Mouse (Mus musculus): ENCODE results near the gene Pdf. TPM values are rescaled to one million over a fixed set of nuclear protein-coding genes. Genes with fewer than 3 reads are reported as not detected.

Pdf gene
- polyA plus RNA-seq, 1 experiment from 2014 or later: 45.6 TPM

- Histone ChIP-seq H3K4me1 (replicated peaks; ENCODE audit: control insufficient read depth, insufficient read depth, low read length) (no peaks in the 10 kb centered on the region), H3K27ac (ENCODE audit: low read depth, low read length) (no peak overlapping the region), H3K4me2 (replicated peaks; ENCODE audit: low read depth, low read length) (no peak overlapping the region), H3K9ac (ENCODE audit: low read depth, low read length) (no peak overlapping the region), H3K9me3 (ENCODE audit: control insufficient read depth, low read length) (no peaks in the 10 kb centered on the region), H3K36me3 (ENCODE audit: control insufficient read depth, insufficient read depth, low read length) (peaks cover 18% of the 10 kb centered on the region), H3K4me3 (ENCODE audit: low read depth, low read length) (no peak overlapping the region), H3K27me3 (ENCODE audit: control insufficient read depth, insufficient read depth, low read length) (no peaks in the 10 kb centered on the region)
- 87% methylated on average over 1 of the region's 1 CpGs for WGBS
- no peak for ATAC-seq (ENCODE audit: low FRiP score)
- no peak for DNase-seq (ENCODE audit: low spot score)
These were observed 25.7 kb upstream of the Pdf start for GRCm38 (mm10) chr8:107074128-107074527.

DNA sequence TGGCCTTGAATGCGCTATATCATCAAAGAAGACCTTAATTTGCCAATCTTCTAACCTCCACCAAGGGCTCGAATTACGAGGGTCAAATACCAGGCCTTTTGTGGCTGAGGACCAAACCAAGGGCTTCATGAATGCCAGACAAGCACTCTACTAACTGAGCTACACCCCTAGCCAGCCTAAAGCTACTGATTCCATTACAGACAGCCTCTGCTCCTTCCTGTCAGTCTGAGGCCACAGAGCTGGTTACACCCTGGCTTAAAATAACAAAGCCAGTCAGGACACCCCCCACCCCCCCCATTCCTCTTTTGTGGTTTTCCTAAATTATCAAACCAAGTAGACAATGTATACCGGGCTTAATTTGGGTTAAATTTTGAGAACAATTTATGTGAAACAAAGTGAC, 25.3 kb upstream of the Pdf start:
- H3K4me1 ChIP-seq (replicated peaks; ENCODE audit: control insufficient read depth, insufficient read depth, low read length): no peaks in the 10 kb centered on the region
- H3K9ac ChIP-seq (ENCODE audit: low read depth, low read length): no peak overlapping the region
- H3K9me3 ChIP-seq (ENCODE audit: control insufficient read depth, low read length): no peaks in the 10 kb centered on the region
- H3K36me3 ChIP-seq (ENCODE audit: control insufficient read depth, insufficient read depth, low read length): peaks cover 18% of the 10 kb centered on the region
- ATAC-seq (ENCODE audit: low FRiP score): no peak
- DNase-seq (ENCODE audit: low spot score): no peak
- no peak overlapping the region for H3K27ac ChIP-seq (ENCODE audit: low read depth, low read length)
- WGBS: 92% methylated on average over 4 of the region's 4 CpGs
- H3K27me3 ChIP-seq (ENCODE audit: control insufficient read depth, insufficient read depth, low read length): no peaks in the 10 kb centered on the region
- H3K4me3 ChIP-seq (ENCODE audit: low read depth, low read length): no peak overlapping the region
- H3K4me2 ChIP-seq (replicated peaks; ENCODE audit: low read depth, low read length): no peak overlapping the region

DNA sequence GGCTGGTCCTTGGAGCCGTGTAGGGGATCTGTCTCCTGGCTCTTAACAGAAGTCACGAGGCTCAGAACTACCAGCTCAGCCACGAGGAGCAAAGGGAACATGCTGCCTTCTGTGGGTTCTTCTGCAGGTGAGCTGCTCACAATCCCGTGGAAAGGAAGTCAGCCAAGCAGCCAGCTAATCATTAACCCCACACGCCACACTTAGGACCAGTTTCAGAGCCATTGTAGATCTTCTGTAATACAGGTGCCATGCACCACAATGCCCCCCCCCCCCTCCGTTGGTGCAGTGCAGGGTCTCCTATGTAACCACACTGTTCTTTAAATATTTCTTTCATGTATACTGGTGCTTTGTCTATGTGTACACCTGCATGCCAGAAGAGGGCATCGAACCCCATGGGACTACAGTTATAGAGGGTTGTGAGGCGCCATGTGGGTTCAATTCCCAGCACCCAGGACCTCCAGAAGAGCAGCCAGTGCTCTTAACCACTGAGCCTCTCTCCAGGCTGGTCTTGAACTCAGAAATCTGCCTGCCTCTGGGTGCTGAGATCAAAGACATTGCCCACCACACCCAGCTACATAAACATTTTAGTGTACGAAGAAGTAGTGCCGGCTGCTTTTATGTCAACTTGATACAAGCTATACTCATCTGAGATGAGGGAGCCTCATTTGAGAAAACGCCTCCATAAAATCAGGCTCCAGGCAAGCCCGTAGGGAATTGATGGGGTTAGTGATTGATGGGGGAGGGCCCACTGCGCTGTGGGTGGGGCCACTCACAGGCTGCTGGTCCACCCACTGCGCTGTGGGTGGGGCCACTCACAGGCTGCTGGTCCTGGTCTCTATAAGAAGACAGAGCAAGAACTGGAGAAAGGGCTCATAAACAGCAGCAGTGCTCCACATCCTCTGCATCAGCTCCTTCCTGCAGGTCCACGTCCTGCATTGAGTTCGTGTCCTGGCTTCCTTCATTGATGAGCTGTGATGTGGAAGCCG, 17.4 kb upstream of the Pdf start, which contains the start of gene Tmed6:
Tmed6 (minus strand) TSS at position 134 of the 986 bp plus-strand sequence.
- no peaks in the 10 kb centered on the region for H3K9me3 ChIP-seq (ENCODE audit: control insufficient read depth, low read length)
- H3K9ac ChIP-seq (ENCODE audit: low read depth, low read length): no peak within 1 kb of the TSS
- no peaks in the 10 kb centered on the region for H3K4me1 ChIP-seq (replicated peaks; ENCODE audit: control insufficient read depth, insufficient read depth, low read length)
- no peak for ATAC-seq (ENCODE audit: low FRiP score)
- H3K4me3 ChIP-seq (ENCODE audit: low read depth, low read length): no peak within 1 kb of the TSS
- DNase-seq (ENCODE audit: low spot score): no peak
- 62% methylated on average over 17 of the region's 17 CpGs for WGBS
- H3K27ac ChIP-seq (ENCODE audit: low read depth, low read length): no peak within 1 kb of the TSS
- H3K36me3 ChIP-seq (ENCODE audit: control insufficient read depth, insufficient read depth, low read length): no peaks in the 10 kb centered on the region
- H3K4me2 ChIP-seq (replicated peaks; ENCODE audit: low read depth, low read length): no peak within 1 kb of the TSS
- H3K27me3 ChIP-seq (ENCODE audit: control insufficient read depth, insufficient read depth, low read length): no peaks in the 10 kb centered on the region

- DNase-seq (ENCODE audit: low spot score): no peak
- Histone ChIP-seq H3K9me3 (ENCODE audit: control insufficient read depth, low read length) (no peaks in the 10 kb centered on the region), H3K27me3 (ENCODE audit: control insufficient read depth, insufficient read depth, low read length) (no peaks in the 10 kb centered on the region), H3K36me3 (ENCODE audit: control insufficient read depth, insufficient read depth, low read length) (no peaks in the 10 kb centered on the region; the same call in 1 of the 2 replicates), H3K4me3 (ENCODE audit: low read depth, low read length) (no peak overlapping the region), H3K4me2 (replicated peaks; ENCODE audit: low read depth, low read length) (no peak overlapping the region), H3K4me1 (replicated peaks; ENCODE audit: control insufficient read depth, insufficient read depth, low read length) (no peaks in the 10 kb centered on the region), H3K9ac (ENCODE audit: low read depth, low read length) (no peak overlapping the region), H3K27ac (ENCODE audit: low read depth, low read length) (no peak overlapping the region)
- no peak for ATAC-seq (ENCODE audit: low FRiP score)
- WGBS: 81% methylated on average over 1 of the region's 1 CpGs
These were observed 14.2 kb upstream of the Pdf start for GRCm38 (mm10) chr8:107062613-107063012.

GRCm38 (mm10) chr8:107056973-107057369, 8.6 kb upstream of the Pdf start:
- peaks cover 9% of the 10 kb centered on the region; the same call in 1 of the 2 replicates for H3K36me3 ChIP-seq (ENCODE audit: control insufficient read depth, insufficient read depth, low read length)
- H3K27me3 ChIP-seq (ENCODE audit: control insufficient read depth, insufficient read depth, low read length): no peaks in the 10 kb centered on the region
- H3K9me3 ChIP-seq (ENCODE audit: control insufficient read depth, low read length): no peaks in the 10 kb centered on the region
- H3K9ac ChIP-seq (ENCODE audit: low read depth, low read length): peak overlapping the region; percentile 80
- 1% methylated on average over 33 of the region's 33 CpGs for WGBS
- H3K4me1 ChIP-seq (replicated peaks; ENCODE audit: control insufficient read depth, insufficient read depth, low read length): 0 out of 2 replicates have a peak, but pooled peaks cover 3% of the 10 kb centered on the region
- H3K4me3 ChIP-seq (ENCODE audit: low read depth, low read length): peak overlapping the region; percentile 98
- H3K27ac ChIP-seq (ENCODE audit: low read depth, low read length): no peak overlapping the region
- DNase-seq (ENCODE audit: low spot score) (no peak), ATAC-seq (ENCODE audit: low FRiP score) (peak; percentile 80)
- H3K4me2 ChIP-seq (replicated peaks; ENCODE audit: low read depth, low read length): peak overlapping the region; percentile 92

DNA sequence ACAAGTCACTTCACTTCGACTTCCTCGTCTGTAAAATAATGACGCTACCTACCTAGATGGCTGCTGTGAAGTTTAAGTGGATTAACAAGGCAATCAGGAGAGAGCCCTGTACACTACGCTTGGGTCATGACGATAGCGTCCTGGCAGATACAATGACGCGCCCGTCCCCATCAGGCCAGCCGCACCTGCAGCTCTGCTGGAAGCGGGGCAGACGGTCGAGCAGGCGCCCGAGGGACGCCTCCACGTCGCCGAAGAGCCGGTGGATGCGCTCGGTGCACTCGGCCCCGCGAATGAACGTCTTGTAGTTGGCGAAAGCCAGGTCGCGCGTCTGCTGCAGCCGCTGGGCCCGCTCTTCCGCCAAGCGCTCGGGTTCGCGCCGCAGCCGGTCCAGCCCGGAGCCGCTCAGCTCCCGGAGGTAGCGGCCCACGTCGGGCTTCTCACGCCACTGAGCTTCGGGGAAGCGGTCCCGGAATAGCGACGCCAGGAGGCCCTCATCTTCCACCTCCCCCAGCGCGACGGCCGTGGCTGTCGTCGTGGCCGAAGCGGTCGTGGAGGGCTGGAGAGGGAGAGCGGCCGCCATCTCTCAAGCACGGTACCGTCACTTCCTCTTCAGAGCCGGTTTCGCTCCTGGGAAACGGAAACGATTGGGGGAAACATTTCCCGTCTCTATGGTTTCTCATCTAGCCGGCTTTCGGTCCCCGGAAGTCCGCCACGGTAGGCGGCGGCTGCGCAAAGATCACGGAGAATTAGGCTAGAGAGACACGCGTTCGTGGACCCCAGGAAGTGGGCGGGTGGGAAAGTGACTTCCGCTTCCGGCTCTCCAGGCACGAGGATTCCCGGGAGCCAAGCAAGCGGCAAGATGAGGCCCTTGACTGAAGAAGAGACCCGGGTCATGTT, 7.9 kb upstream of the Pdf start, which contains the start of the genes Cog8 and Nip7:
Cog8 (minus strand) TSS at position 614 of the 897 bp plus-strand sequence.
Nip7 (plus strand) TSS at position 802 of the 897 bp plus-strand sequence.
- under 1% methylated on average over 85 of the region's 88 CpGs for whole genome bisulfite sequencing

DNA sequence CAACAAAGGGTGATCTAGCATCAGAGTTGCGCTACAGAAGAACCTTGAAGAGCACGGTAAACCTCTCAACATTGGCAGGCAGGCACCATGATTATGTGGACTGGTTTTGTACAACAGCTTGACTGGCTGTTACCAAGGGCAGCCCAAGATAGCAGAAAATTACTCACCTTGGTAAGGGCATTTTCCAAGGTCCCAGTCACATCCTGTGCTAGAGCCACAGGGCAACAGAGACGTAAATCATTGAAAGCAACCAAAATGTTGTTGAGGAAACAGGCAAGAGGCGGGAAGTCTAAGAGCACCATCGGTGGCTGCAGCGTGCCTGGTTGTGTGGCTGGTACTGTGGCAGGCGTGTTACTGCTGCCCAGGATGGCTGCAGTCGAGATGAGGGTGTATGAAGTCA, 3.6 kb upstream of the Pdf start:
- 93% methylated on average over 8 of the region's 8 CpGs for WGBS
- no peak overlapping the region for H3K4me2 ChIP-seq (replicated peaks; ENCODE audit: low read depth, low read length)
- H3K9me3 ChIP-seq (ENCODE audit: control insufficient read depth, low read length): no peaks in the 10 kb centered on the region
- H3K27me3 ChIP-seq (ENCODE audit: control insufficient read depth, insufficient read depth, low read length): no peaks in the 10 kb centered on the region
- no peak overlapping the region for H3K4me3 ChIP-seq (ENCODE audit: low read depth, low read length)
- H3K9ac ChIP-seq (ENCODE audit: low read depth, low read length): no peak overlapping the region
- ATAC-seq (ENCODE audit: low FRiP score) (no peak), DNase-seq (ENCODE audit: low spot score) (no peak)
- H3K4me1 ChIP-seq (replicated peaks; ENCODE audit: control insufficient read depth, insufficient read depth, low read length): 0 out of 2 replicates have a peak, but pooled peaks cover 3% of the 10 kb centered on the region
- no peak overlapping the region for H3K27ac ChIP-seq (ENCODE audit: low read depth, low read length)
- H3K36me3 ChIP-seq (ENCODE audit: control insufficient read depth, insufficient read depth, low read length): peaks cover 11% of the 10 kb centered on the region; the same call in 1 of the 2 replicates

More for the DNA sequence above, 7.9 kb upstream of the Pdf start, which contains the start of the genes Cog8 and Nip7:
- Histone ChIP-seq H3K27ac (ENCODE audit: low read depth, low read length) (peak within 1 kb of the TSS; percentile 51; the same call in 1 of the 2 replicates), H3K27me3 (ENCODE audit: control insufficient read depth, insufficient read depth, low read length) (no peaks in the 10 kb centered on the region), H3K4me2 (replicated peaks; ENCODE audit: low read depth, low read length) (peak within 1 kb of the TSS; percentile 92), H3K36me3 (ENCODE audit: control insufficient read depth, insufficient read depth, low read length) (peaks cover 11% of the 10 kb centered on the region; the same call in 1 of the 2 replicates), H3K9ac (ENCODE audit: low read depth, low read length) (peak within 1 kb of the TSS; percentile 88), H3K9me3 (ENCODE audit: control insufficient read depth, low read length) (no peaks in the 10 kb centered on the region), H3K4me3 (ENCODE audit: low read depth, low read length) (peak within 1 kb of the TSS; percentile 98), H3K4me1 (replicated peaks; ENCODE audit: control insufficient read depth, insufficient read depth, low read length) (0 out of 2 replicates have a peak, but pooled peaks cover 3% of the 10 kb centered on the region)
- DNase-seq (ENCODE audit: low spot score) (peak; percentile 97), ATAC-seq (ENCODE audit: low FRiP score) (peak; percentile 95)

DNA sequence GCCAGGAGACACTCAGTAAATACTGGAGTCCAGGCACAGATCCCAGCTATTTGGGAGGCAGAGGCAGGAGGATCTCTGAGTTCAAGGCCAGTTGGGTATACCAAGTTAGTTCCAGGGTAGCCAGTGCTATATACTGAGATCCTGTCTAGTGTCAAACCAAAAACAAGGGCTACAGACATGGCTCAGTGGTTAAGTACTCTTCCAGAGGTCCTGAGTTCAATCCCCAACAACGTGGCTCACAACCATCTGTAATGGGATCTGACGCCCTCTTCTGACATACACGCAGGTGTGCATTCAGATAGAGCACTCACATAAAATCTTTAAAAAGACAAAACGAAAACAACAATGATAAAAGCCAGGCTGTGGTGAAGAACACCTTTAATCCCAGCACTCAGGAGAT, 1.1 kb upstream of the Pdf start:
- H3K9ac ChIP-seq (ENCODE audit: low read depth, low read length): no peak overlapping the region
- H3K9me3 ChIP-seq (ENCODE audit: control insufficient read depth, low read length): no peaks in the 10 kb centered on the region
- WGBS: 98% methylated on average over 4 of the region's 4 CpGs
- DNase-seq (ENCODE audit: low spot score) (no peak), ATAC-seq (ENCODE audit: low FRiP score) (no peak)
- no peaks in the 10 kb centered on the region for H3K27me3 ChIP-seq (ENCODE audit: control insufficient read depth, insufficient read depth, low read length)
- H3K4me1 ChIP-seq (replicated peaks; ENCODE audit: control insufficient read depth, insufficient read depth, low read length): no peaks in the 10 kb centered on the region
- no peak overlapping the region for H3K27ac ChIP-seq (ENCODE audit: low read depth, low read length)
- H3K36me3 ChIP-seq (ENCODE audit: control insufficient read depth, insufficient read depth, low read length): peaks cover 11% of the 10 kb centered on the region; the same call in 1 of the 2 replicates
- no peak overlapping the region for H3K4me2 ChIP-seq (replicated peaks; ENCODE audit: low read depth, low read length)
- no peak overlapping the region; the same call in 1 of the 2 replicates for H3K4me3 ChIP-seq (ENCODE audit: low read depth, low read length)
